Mouse (Mus musculus): Measurements from ENCODE around the gene Maml2. TPM values are rescaled to one million over a fixed set of nuclear protein-coding genes. Genes with fewer than 3 reads are reported as not detected.

The Maml2 gene
- polyA plus RNA-seq, 1 experiment, result 1.3 TPM

GRCm38 (mm10) chr9:13623892-13624422 lies 326.2 kb downstream of the Maml2 start:
- no peak overlapping the region for H3K4me2 ChIP-seq (ENCODE audit: low read depth)
- no peaks in the 10 kb centered on the region for H3K36me3 ChIP-seq (ENCODE audit: control insufficient read depth, insufficient read depth)
- H3K27me3 ChIP-seq (ENCODE audit: control insufficient read depth, insufficient read depth, insufficient read length), result no peaks in the 10 kb centered on the region
- TF ChIP-seq MYOG (IDR thresholded peaks at IDR 0.05; ENCODE audit: control insufficient read depth in 1 of 3, insufficient read depth in 1 of 3, insufficient read length in 2 of 3, low read depth in 2 of 3) (no peak), SRF (IDR thresholded peaks at IDR 0.05; ENCODE audit: control insufficient read depth, insufficient read length, low read depth) (no peak), MAX (IDR thresholded peaks at IDR 0.05; ENCODE audit: low read depth) (no peak), USF1 (IDR thresholded peaks at IDR 0.05; ENCODE audit: low read depth) (no peak), E2F4 (IDR thresholded peaks at IDR 0.05; ENCODE audit: insufficient read depth) (no peak), MYOD1 (IDR thresholded peaks at IDR 0.05; ENCODE audit: control insufficient read depth in 1 of 3, insufficient read length in 2 of 3, low read depth in 2 of 3) (no peak), TCF12 (IDR thresholded peaks at IDR 0.05; ENCODE audit: insufficient read depth, poor library complexity, severe bottlenecking) (no peak), REST (IDR thresholded peaks at IDR 0.05; ENCODE audit: insufficient read depth, insufficient read length) (no peak), POLR2A (IDR thresholded peaks at IDR 0.05; ENCODE audit: insufficient read length, low read depth) (no peak), CEBPB (IDR thresholded peaks at IDR 0.05; ENCODE audit: insufficient read depth, poor library complexity, severe bottlenecking) (no peak), TCF3 (IDR thresholded peaks at IDR 0.05; ENCODE audit: insufficient read length, low read depth) (no peak), POLR2AphosphoS2 (IDR thresholded peaks at IDR 0.05; ENCODE audit: insufficient read length, low read depth) (no peak)
- H3ac ChIP-seq (ENCODE audit: control insufficient read depth, insufficient read length), result no peak overlapping the region
- H3K79me2 ChIP-seq (ENCODE audit: control insufficient read depth, insufficient read depth), result no peaks in the 10 kb centered on the region
- H3K4me3 ChIP-seq, result no peak overlapping the region

GRCm38 (mm10) chr9:13624780-13625179 lies 327.0 kb downstream of the Maml2 start:
- no peak overlapping the region for H3ac ChIP-seq (ENCODE audit: control insufficient read depth, insufficient read length)

GRCm38 (mm10) chr9:13625215-13625614 lies 327.5 kb downstream of the Maml2 start:
- no peaks in the 10 kb centered on the region for H3K27me3 ChIP-seq (ENCODE audit: control insufficient read depth, insufficient read depth, insufficient read length)

More at GRCm38 (mm10) chr9:13624780-13625179, 327.0 kb downstream of the Maml2 start:
- TF ChIP-seq POLR2AphosphoS2 (IDR thresholded peaks at IDR 0.05; ENCODE audit: insufficient read length, low read depth) (no peak), MYOD1 (IDR thresholded peaks at IDR 0.05; ENCODE audit: control insufficient read depth in 1 of 3, insufficient read length in 2 of 3, low read depth in 2 of 3) (no peak), TCF12 (IDR thresholded peaks at IDR 0.05; ENCODE audit: insufficient read depth, poor library complexity, severe bottlenecking) (no peak), SRF (IDR thresholded peaks at IDR 0.05; ENCODE audit: control insufficient read depth, insufficient read length, low read depth) (no peak), MAX (IDR thresholded peaks at IDR 0.05; ENCODE audit: low read depth) (no peak), E2F4 (IDR thresholded peaks at IDR 0.05; ENCODE audit: insufficient read depth) (no peak), REST (IDR thresholded peaks at IDR 0.05; ENCODE audit: insufficient read depth, insufficient read length) (no peak), TCF3 (IDR thresholded peaks at IDR 0.05; ENCODE audit: insufficient read length, low read depth) (no peak), USF1 (IDR thresholded peaks at IDR 0.05; ENCODE audit: low read depth) (no peak), POLR2A (IDR thresholded peaks at IDR 0.05; ENCODE audit: insufficient read length, low read depth) (no peak), CEBPB (IDR thresholded peaks at IDR 0.05; ENCODE audit: insufficient read depth, poor library complexity, severe bottlenecking) (no peak), MYOG (IDR thresholded peaks at IDR 0.05; ENCODE audit: control insufficient read depth in 1 of 3, insufficient read depth in 1 of 3, insufficient read length in 2 of 3, low read depth in 2 of 3) (no peak)
- Histone ChIP-seq H3K79me2 (ENCODE audit: control insufficient read depth, insufficient read depth) (no peaks in the 10 kb centered on the region), H3K36me3 (ENCODE audit: control insufficient read depth, insufficient read depth) (no peaks in the 10 kb centered on the region), H3K4me3 (no peak overlapping the region), H3K4me2 (ENCODE audit: low read depth) (no peak overlapping the region), H3K27me3 (ENCODE audit: control insufficient read depth, insufficient read depth, insufficient read length) (no peaks in the 10 kb centered on the region)

GRCm38 (mm10) chr9:13626480-13626879 lies 328.7 kb downstream of the Maml2 start:
- no peak overlapping the region for H3K4me3 ChIP-seq
- TF ChIP-seq REST (IDR thresholded peaks at IDR 0.05; ENCODE audit: insufficient read depth, insufficient read length) (no peak), POLR2A (IDR thresholded peaks at IDR 0.05; ENCODE audit: insufficient read length, low read depth) (no peak), POLR2AphosphoS2 (IDR thresholded peaks at IDR 0.05; ENCODE audit: insufficient read length, low read depth) (no peak), TCF3 (IDR thresholded peaks at IDR 0.05; ENCODE audit: insufficient read length, low read depth) (no peak), USF1 (IDR thresholded peaks at IDR 0.05; ENCODE audit: low read depth) (no peak), TCF12 (IDR thresholded peaks at IDR 0.05; ENCODE audit: insufficient read depth, poor library complexity, severe bottlenecking) (no peak), MAX (IDR thresholded peaks at IDR 0.05; ENCODE audit: low read depth) (no peak), MYOG (IDR thresholded peaks at IDR 0.05; ENCODE audit: control insufficient read depth in 1 of 3, insufficient read depth in 1 of 3, insufficient read length in 2 of 3, low read depth in 2 of 3) (no peak), CEBPB (IDR thresholded peaks at IDR 0.05; ENCODE audit: insufficient read depth, poor library complexity, severe bottlenecking) (no peak), E2F4 (IDR thresholded peaks at IDR 0.05; ENCODE audit: insufficient read depth) (no peak), SRF (IDR thresholded peaks at IDR 0.05; ENCODE audit: control insufficient read depth, insufficient read length, low read depth) (no peak), MYOD1 (IDR thresholded peaks at IDR 0.05; ENCODE audit: control insufficient read depth in 1 of 3, insufficient read length in 2 of 3, low read depth in 2 of 3) (no peak)
- H3K27me3 ChIP-seq (ENCODE audit: control insufficient read depth, insufficient read depth, insufficient read length), result no peaks in the 10 kb centered on the region

More at GRCm38 (mm10) chr9:13625215-13625614, 327.5 kb downstream of the Maml2 start:
- Histone ChIP-seq H3K36me3 (ENCODE audit: control insufficient read depth, insufficient read depth) (no peaks in the 10 kb centered on the region), H3K4me2 (ENCODE audit: low read depth) (no peak overlapping the region), H3ac (ENCODE audit: control insufficient read depth, insufficient read length) (no peak overlapping the region), H3K79me2 (ENCODE audit: control insufficient read depth, insufficient read depth) (no peaks in the 10 kb centered on the region), H3K4me3 (no peak overlapping the region)
- TF ChIP-seq POLR2A (IDR thresholded peaks at IDR 0.05; ENCODE audit: insufficient read length, low read depth) (no peak), REST (IDR thresholded peaks at IDR 0.05; ENCODE audit: insufficient read depth, insufficient read length) (no peak), POLR2AphosphoS2 (IDR thresholded peaks at IDR 0.05; ENCODE audit: insufficient read length, low read depth) (no peak), TCF3 (IDR thresholded peaks at IDR 0.05; ENCODE audit: insufficient read length, low read depth) (no peak), E2F4 (IDR thresholded peaks at IDR 0.05; ENCODE audit: insufficient read depth) (no peak), TCF12 (IDR thresholded peaks at IDR 0.05; ENCODE audit: insufficient read depth, poor library complexity, severe bottlenecking) (no peak), MAX (IDR thresholded peaks at IDR 0.05; ENCODE audit: low read depth) (no peak), USF1 (IDR thresholded peaks at IDR 0.05; ENCODE audit: low read depth) (no peak), MYOG (IDR thresholded peaks at IDR 0.05; ENCODE audit: control insufficient read depth in 1 of 3, insufficient read depth in 1 of 3, insufficient read length in 2 of 3, low read depth in 2 of 3) (no peak), SRF (IDR thresholded peaks at IDR 0.05; ENCODE audit: control insufficient read depth, insufficient read length, low read depth) (no peak), MYOD1 (IDR thresholded peaks at IDR 0.05; ENCODE audit: control insufficient read depth in 1 of 3, insufficient read length in 2 of 3, low read depth in 2 of 3) (no peak), CEBPB (IDR thresholded peaks at IDR 0.05; ENCODE audit: insufficient read depth, poor library complexity, severe bottlenecking) (no peak)

More at GRCm38 (mm10) chr9:13626480-13626879, 328.7 kb downstream of the Maml2 start:
- no peak overlapping the region for H3ac ChIP-seq (ENCODE audit: control insufficient read depth, insufficient read length)
- H3K36me3 ChIP-seq (ENCODE audit: control insufficient read depth, insufficient read depth), result no peaks in the 10 kb centered on the region
- H3K4me2 ChIP-seq (ENCODE audit: low read depth), result no peak overlapping the region
- no peaks in the 10 kb centered on the region for H3K79me2 ChIP-seq (ENCODE audit: control insufficient read depth, insufficient read depth)
